Mouse (Mus musculus): ENCODE measurements at regions not wholly inside any gene's neighbourhood (a gene's known extent, or its start where the extent isn't known, plus 50 kb on each side); places are given as distances from the start of the nearest gene placed in this dataset.

- no peak for TF ChIP-seq POLR2A (IDR thresholded peaks at IDR 0.05; ENCODE audit: insufficient read length, low read depth)
- TF ChIP-seq USF1 (IDR thresholded peaks at IDR 0.05; ENCODE audit: low read depth), result no peak
- no peak for TF ChIP-seq E2F4 (IDR thresholded peaks at IDR 0.05; ENCODE audit: insufficient read depth)
- no peak for TF ChIP-seq REST (IDR thresholded peaks at IDR 0.05; ENCODE audit: insufficient read depth, insufficient read length)
- no peak for TF ChIP-seq TCF12 (IDR thresholded peaks at IDR 0.05; ENCODE audit: insufficient read depth, poor library complexity, severe bottlenecking)
- no peak for TF ChIP-seq MAX (IDR thresholded peaks at IDR 0.05; ENCODE audit: low read depth)
- no peak for TF ChIP-seq TCF3 (IDR thresholded peaks at IDR 0.05; ENCODE audit: insufficient read length, low read depth)
- no peak for TF ChIP-seq POLR2AphosphoS2 (IDR thresholded peaks at IDR 0.05; ENCODE audit: insufficient read length, low read depth)
- no peak for TF ChIP-seq CEBPB (IDR thresholded peaks at IDR 0.05; ENCODE audit: insufficient read depth, poor library complexity, severe bottlenecking)
- no peak for TF ChIP-seq MYOD1 (IDR thresholded peaks at IDR 0.05; ENCODE audit: control insufficient read depth in 1 of 3, insufficient read length in 2 of 3, low read depth in 2 of 3)
- no peak for TF ChIP-seq SRF (IDR thresholded peaks at IDR 0.05; ENCODE audit: control insufficient read depth, insufficient read length, low read depth)
These were observed 165.0 kb upstream of the Sel1l start for GRCm38 (mm10) chr12:92013979-92014378.
